Mouse (Mus musculus): Measurements from ENCODE around the gene Ccdc90b.

DNA sequence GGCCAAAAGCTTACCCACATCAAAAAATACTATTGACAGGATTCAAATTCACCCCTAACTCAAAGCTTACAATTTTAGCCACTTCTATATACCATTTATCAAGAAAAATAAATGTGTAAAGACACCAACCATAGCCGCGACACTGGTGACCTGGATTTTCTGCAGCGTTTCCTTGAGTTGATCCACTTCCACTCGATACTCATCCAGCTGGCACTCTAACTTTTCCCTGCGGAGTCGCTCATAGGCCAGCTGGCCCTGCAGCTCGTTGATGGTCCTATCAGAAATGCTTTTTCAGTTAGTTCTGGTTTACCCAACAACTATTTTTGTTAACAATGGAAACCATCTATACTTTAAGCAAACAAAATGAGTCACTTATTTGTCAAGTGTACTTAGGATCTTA is 29.0 kb downstream of the Ccdc90b start:
- TF ChIP-seq CTCF (conservative IDR thresholded peaks at IDR 0.05; ENCODE audit: insufficient read depth, insufficient read length, low read depth, low read length) (no peak), POLR2A (IDR thresholded peaks at IDR 0.05; ENCODE audit: low read depth, low read length) (no peak)

Measured in kidney, adult 2 months (tissue).